Mouse (Mus musculus): ENCODE data around the gene Elmo1. TPM values are rescaled to one million over a fixed set of nuclear protein-coding genes. Genes with fewer than 3 reads are reported as not detected.

Gene Elmo1
- total and polyA plus RNA-seq, 3 experiments = 23.1 to 50.2 (median 32.2) TPM

- TF ChIP-seq KAT2A (IDR thresholded peaks at IDR 0.05; ENCODE audit: insufficient replicate concordance, low read length) = no peak
- no peak for TF ChIP-seq TBP (conservative IDR thresholded peaks at IDR 0.05; ENCODE audit: low read depth, low read length)
- TF ChIP-seq EP300 (IDR thresholded peaks at IDR 0.05; ENCODE audit: low read length) = no peak
- TF ChIP-seq JUND (conservative IDR thresholded peaks at IDR 0.05; ENCODE audit: low read depth, low read length) = no peak
- TF ChIP-seq ZC3H11A (IDR thresholded peaks at IDR 0.05; ENCODE audit: low read depth, low read length) = no peak
- TF ChIP-seq CTCF (conservative IDR thresholded peaks at IDR 0.05 in 1 of 2, IDR thresholded peaks at IDR 0.05 in 1 of 2; ENCODE audit: low read depth in 2 of 2, low read length in 2 of 2) = no peak
- no peak for TF ChIP-seq E2F4 (IDR thresholded peaks at IDR 0.05; ENCODE audit: insufficient replicate concordance, low read depth, low read length)
- TF ChIP-seq SMC3 (IDR thresholded peaks at IDR 0.05; ENCODE audit: low read depth, low read length) = no peak
- no peak for TF ChIP-seq MXI1 (IDR thresholded peaks at IDR 0.05; ENCODE audit: low read depth, low read length)
- TF ChIP-seq ELF1 (IDR thresholded peaks at IDR 0.05; ENCODE audit: low read depth, low read length) = no peak
- TF ChIP-seq CHD2 (IDR thresholded peaks at IDR 0.05; ENCODE audit: low read length) = no peak
- no peak for TF ChIP-seq PAX5 (IDR thresholded peaks at IDR 0.05; ENCODE audit: low read length)
- no peak for TF ChIP-seq HCFC1 (IDR thresholded peaks at IDR 0.05; ENCODE audit: low read depth, low read length)
- Histone ChIP-seq H3K9ac (ENCODE audit: insufficient read depth, low read depth) (no peak overlapping the region), H3K27ac (ENCODE audit: insufficient read depth, low read depth) (no peak overlapping the region), H3K27me3 (replicated peaks) (no peaks in the 10 kb centered on the region), H3K9me3 (replicated peaks; ENCODE audit: low read length) (peaks cover 6% of the 10 kb centered on the region), H3K4me1 (ENCODE audit: control insufficient read depth in 1 of 2, insufficient read depth in 2 of 2) (no peaks in the 10 kb centered on the region), H3K79me2 (replicated peaks; ENCODE audit: control insufficient read depth, extremely low read depth, insufficient read depth, poor library complexity, severe bottlenecking) (peaks cover 3% of the 10 kb centered on the region; the same call in 1 of the 2 replicates), H3K4me2 (ENCODE audit: insufficient read depth, low read depth, poor library complexity, severe bottlenecking) (no peak overlapping the region), H3K4me3 (replicated peaks in 1 of 3; ENCODE audit: low read depth in 2 of 3, low read length in 2 of 3, poor library complexity in 1 of 3) (no peak overlapping the region), H3K36me3 (replicated peaks in 1 of 2; ENCODE audit: control insufficient read depth in 1 of 2, insufficient read depth in 1 of 2, low read length in 1 of 2) (peaks cover 32 to 85% of the 10 kb centered on the region in 2 experiments)
- no peak for DNase-seq (ENCODE audit: extremely low read depth)
- in situ Hi-C loops (cut with MboI; ENCODE audit: low pct_ligation_motif_present, low pct_unique_long_range_greater_than_20kb, low sequenced_read_pairs) (no loop called here), dilution Hi-C loops (cut with MboI; ENCODE audit: extremely low pct_ligation_motif_present, extremely low pct_unique_long_range_greater_than_20kb, low sequenced_read_pairs) (no loop called here)
Observed at GRCm38 (mm10) chr13:20257562-20258525, 167.4 kb downstream of the Elmo1 start.

- H3K4me3 ChIP-seq (replicated peaks in 1 of 3; ENCODE audit: low read depth in 2 of 3, low read length in 2 of 3, poor library complexity in 1 of 3) = no peak overlapping the region
- H3K27ac ChIP-seq (ENCODE audit: insufficient read depth, low read depth) = no peak overlapping the region
- no peaks in the 10 kb centered on the region for H3K4me1 ChIP-seq (ENCODE audit: control insufficient read depth in 1 of 2, insufficient read depth in 2 of 2)
- no peak overlapping the region for H3K4me2 ChIP-seq (ENCODE audit: insufficient read depth, low read depth, poor library complexity, severe bottlenecking)
- H3K79me2 ChIP-seq (replicated peaks; ENCODE audit: control insufficient read depth, extremely low read depth, insufficient read depth, poor library complexity, severe bottlenecking) = no peaks in the 10 kb centered on the region
- H3K9me3 ChIP-seq (replicated peaks; ENCODE audit: low read length) = peaks cover 7% of the 10 kb centered on the region
- no peaks in the 10 kb centered on the region for H3K27me3 ChIP-seq (replicated peaks)
- peak; percentile 8 for DNase-seq (ENCODE audit: extremely low read depth)
- dilution Hi-C loops (cut with MboI; ENCODE audit: extremely low pct_ligation_motif_present, extremely low pct_unique_long_range_greater_than_20kb, low sequenced_read_pairs) (no loop called here), in situ Hi-C loops (cut with MboI; ENCODE audit: low pct_ligation_motif_present, low pct_unique_long_range_greater_than_20kb, low sequenced_read_pairs) (no loop called here)
- peak; percentile 11 for TF ChIP-seq RAD21 (IDR thresholded peaks at IDR 0.05; ENCODE audit: low read depth, low read length)
- TF ChIP-seq POLR2AphosphoS2 (IDR thresholded peaks at IDR 0.05; ENCODE audit: low read depth, low read length) = no peak
- TF ChIP-seq CTCF (conservative IDR thresholded peaks at IDR 0.05 in 1 of 2, IDR thresholded peaks at IDR 0.05 in 1 of 2; ENCODE audit: low read depth in 2 of 2, low read length in 2 of 2) = peak in 1 of 2 experiments; percentile 24; a peak in 1 of 4 replicates
- H3K36me3 ChIP-seq (replicated peaks in 1 of 2; ENCODE audit: control insufficient read depth in 1 of 2, insufficient read depth in 1 of 2, low read length in 1 of 2) = peaks cover 9 to 63% of the 10 kb centered on the region in 2 experiments
- H3K9ac ChIP-seq (ENCODE audit: insufficient read depth, low read depth) = no peak overlapping the region
Observed at GRCm38 (mm10) chr13:20263173-20263572, 172.8 kb downstream of the Elmo1 start.
